Mouse (Mus musculus) embryonic fibroblast, embryonic 13.5 days (primary cell): ENCODE data around the gene Lrrn4.

Source experiments
- CTCF ChIP-seq: IDR thresholded peaks from 2 replicates; pipeline ENCODE4 v1.5.1; 2011; ENCODE audit warnings: mild to moderate bottlenecking, control low read depth, low read length, moderate library complexity, borderline replicate concordance; ENCODE audit not compliant: insufficient read depth
- POLR2A ChIP-seq: IDR thresholded peaks from 2 replicates; pipeline ENCODE4 v1.6.1; 2011; ENCODE audit warnings: low read depth, mild to moderate bottlenecking, control low read depth, low read length, moderate library complexity

GRCm38 (mm10) chr2:132847581-132847980 lies 33.1 kb downstream of the Lrrn4 start:
- TF ChIP-seq CTCF, result no peak
- TF ChIP-seq POLR2A, result no peak
